Mouse (Mus musculus): Measurements from ENCODE around the gene Mamstr. TPM values are rescaled to one million over a fixed set of nuclear protein-coding genes. Genes with fewer than 3 reads are reported as not detected.
A peak's percentile ranks its signal among the peaks of the same experiment; 100 is the strongest.

Mamstr gene
- polyA plus RNA-seq, 1 experiment from 2014 or later = 9.0 TPM

DNA sequence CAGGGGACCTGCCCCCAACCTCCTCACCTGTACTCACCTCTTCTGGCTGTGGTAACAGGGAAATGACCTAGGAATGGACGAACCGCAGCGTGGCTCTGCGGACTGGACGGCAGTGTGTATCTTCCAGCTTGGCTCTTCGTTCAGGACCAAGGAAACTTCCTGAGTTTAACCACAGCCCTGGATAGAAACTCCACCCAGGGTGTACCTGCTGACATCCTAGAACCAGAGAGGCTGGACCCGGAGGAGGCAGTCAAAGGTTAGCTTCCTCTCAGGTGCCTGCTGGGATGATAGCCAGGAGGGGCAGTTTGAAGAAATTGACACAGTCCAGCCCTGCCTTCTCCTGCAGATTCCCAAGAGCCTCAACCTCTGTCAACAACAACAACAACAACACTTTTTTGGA, 26.4 kb downstream of the Mamstr start, which contains the start of gene Fut2:
TSS of gene Fut2 (minus strand) at position 234 of the 400 bp plus-strand sequence.
- no peak for ATAC-seq (replicated peaks; ENCODE audit: low FRiP score)
- Histone ChIP-seq H3K27ac (0 out of 2 replicates have a peak within 1 kb of the TSS, but pooled peaks have one; percentile 15), H3K9ac (no peak within 1 kb of the TSS)

DNA sequence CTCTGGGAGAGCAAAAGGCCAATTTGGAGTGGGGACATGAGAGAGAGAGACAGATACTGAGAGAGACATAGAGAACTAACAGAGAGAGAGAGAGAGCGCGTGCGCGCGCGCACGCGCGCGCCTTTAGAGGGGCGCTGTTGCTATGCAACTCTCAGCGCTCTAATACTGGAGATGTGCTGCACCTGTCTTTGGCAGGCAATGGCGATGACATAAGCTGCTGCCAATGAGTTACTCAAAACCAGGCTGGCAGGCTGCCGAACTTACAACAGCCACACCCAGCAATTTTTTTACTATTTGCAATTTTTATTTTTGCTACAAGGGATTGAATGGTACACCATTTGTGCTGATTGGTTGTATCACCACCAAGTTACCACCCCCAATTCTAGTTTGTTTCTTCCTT, 28.0 kb downstream of the Mamstr start:
- H3K9ac ChIP-seq = no peak overlapping the region
- no peak overlapping the region for H3K27ac ChIP-seq
- no peaks in the 10 kb centered on the region for H3K9me3 ChIP-seq (replicated peaks)
- no peaks in the 10 kb centered on the region for H3K27me3 ChIP-seq
- no peak overlapping the region for H3K4me3 ChIP-seq (replicated peaks)
- no peak overlapping the region for H3K4me2 ChIP-seq
- 70% methylated on average over 14 of the region's 14 CpGs for WGBS
- ATAC-seq (replicated peaks; ENCODE audit: low FRiP score) = no peak
- no peaks in the 10 kb centered on the region for H3K36me3 ChIP-seq
- H3K4me1 ChIP-seq = peaks cover 39% of the 10 kb centered on the region

More for the DNA sequence above, 26.4 kb downstream of the Mamstr start, which contains the start of gene Fut2:
- no peak within 1 kb of the TSS for H3K4me3 ChIP-seq (replicated peaks)
- no peaks in the 10 kb centered on the region for H3K36me3 ChIP-seq
- H3K4me2 ChIP-seq = 0 out of 2 replicates have a peak within 1 kb of the TSS, but pooled peaks have one; percentile 5
- H3K9me3 ChIP-seq (replicated peaks) = no peaks in the 10 kb centered on the region
- H3K4me1 ChIP-seq = peaks cover 39% of the 10 kb centered on the region
- no peaks in the 10 kb centered on the region for H3K27me3 ChIP-seq
- WGBS = 75% methylated on average over 7 of the region's 7 CpGs

GRCm38 (mm10) chr7:45668921-45669320, 29.1 kb downstream of the Mamstr start:
- H3K36me3 ChIP-seq = no peaks in the 10 kb centered on the region
- H3K9ac ChIP-seq = no peak overlapping the region
- H3K4me2 ChIP-seq = no peak overlapping the region
- H3K27me3 ChIP-seq = no peaks in the 10 kb centered on the region
- no peak overlapping the region for H3K27ac ChIP-seq
- WGBS = 95% methylated on average over 9 of the region's 9 CpGs
- no peak overlapping the region for H3K4me3 ChIP-seq (replicated peaks)
- no peaks in the 10 kb centered on the region for H3K9me3 ChIP-seq (replicated peaks)
- no peak for ATAC-seq (replicated peaks; ENCODE audit: low FRiP score)
- H3K4me1 ChIP-seq = peaks cover 33% of the 10 kb centered on the region

DNA sequence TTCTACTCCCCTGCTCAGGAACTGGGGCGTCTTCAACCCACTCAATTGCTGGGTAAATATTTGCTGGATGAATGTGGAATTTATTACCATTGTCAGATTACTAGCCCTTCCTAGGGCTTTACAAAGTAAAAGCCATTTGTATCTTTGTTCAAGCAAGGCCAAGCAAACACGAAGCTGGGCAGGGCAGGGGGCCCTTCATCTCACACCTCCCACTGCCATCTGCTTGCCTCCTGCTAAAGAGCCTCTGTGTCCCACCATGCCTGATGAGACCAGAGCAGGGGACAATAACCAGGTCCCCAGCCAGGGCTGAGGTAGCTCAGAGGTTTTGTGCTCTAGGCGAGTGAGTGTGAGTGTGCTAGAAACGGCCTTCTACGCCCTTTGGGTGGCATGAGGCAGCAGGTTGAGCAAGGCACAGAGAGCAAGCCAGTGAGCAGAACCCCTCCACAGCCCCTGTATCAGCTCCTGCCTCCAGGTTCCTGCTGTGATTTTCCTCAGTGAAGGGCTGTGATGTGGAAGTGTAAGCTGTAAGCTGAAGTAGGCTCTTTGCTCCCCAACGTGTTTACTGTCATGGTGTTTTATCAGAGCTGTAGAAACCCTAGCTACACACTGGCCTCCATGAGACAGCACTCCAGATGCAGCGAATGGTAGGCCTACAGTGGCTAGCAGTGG, 38.0 kb downstream of the Mamstr start:
- no peaks in the 10 kb centered on the region for H3K9me3 ChIP-seq (replicated peaks)
- H3K9ac ChIP-seq = no peak overlapping the region
- no peak for ATAC-seq (replicated peaks; ENCODE audit: low FRiP score)
- H3K36me3 ChIP-seq = no peaks in the 10 kb centered on the region
- H3K27ac ChIP-seq = no peak overlapping the region
- peaks cover 20% of the 10 kb centered on the region for H3K4me1 ChIP-seq
- no peaks in the 10 kb centered on the region for H3K27me3 ChIP-seq
- no peak overlapping the region for H3K4me3 ChIP-seq (replicated peaks)
- no peak overlapping the region for H3K4me2 ChIP-seq
- WGBS = 64% methylated on average over 7 of the region's 7 CpGs

DNA sequence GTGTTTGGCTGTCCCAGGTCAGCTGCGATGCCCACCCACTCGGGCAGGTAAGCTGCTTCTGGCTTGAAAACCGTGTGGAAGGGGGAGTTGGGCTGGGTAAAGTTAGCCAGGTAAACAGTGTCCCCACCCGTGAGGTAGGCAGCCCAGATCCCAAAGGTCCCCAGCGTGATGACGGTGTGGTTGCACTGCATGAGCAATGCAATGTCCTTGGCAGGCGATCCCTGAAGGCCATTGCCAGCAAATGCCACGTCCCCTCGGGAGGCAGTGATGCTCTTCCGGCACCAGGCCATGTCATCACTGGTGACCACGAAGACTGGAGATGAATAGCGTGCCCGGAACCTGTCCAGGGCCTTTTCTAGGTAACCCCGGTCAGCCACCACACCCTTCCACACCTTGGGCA, 38.7 kb downstream of the Mamstr start:
- ATAC-seq (replicated peaks; ENCODE audit: low FRiP score) = no peak
- WGBS = 95% methylated on average over 14 of the region's 14 CpGs
- Histone ChIP-seq H3K27me3 (no peaks in the 10 kb centered on the region), H3K9me3 (replicated peaks) (no peaks in the 10 kb centered on the region), H3K9ac (no peak overlapping the region), H3K27ac (no peak overlapping the region), H3K4me2 (no peak overlapping the region), H3K4me1 (peaks cover 25% of the 10 kb centered on the region), H3K4me3 (replicated peaks) (no peak overlapping the region), H3K36me3 (no peaks in the 10 kb centered on the region)

- Histone ChIP-seq H3K9me3 (replicated peaks) (no peaks in the 10 kb centered on the region), H3K9ac (no peak overlapping the region), H3K27ac (peak overlapping the region; percentile 54), H3K4me2 (no peak overlapping the region), H3K4me1 (peaks cover 32% of the 10 kb centered on the region), H3K36me3 (no peaks in the 10 kb centered on the region), H3K27me3 (no peaks in the 10 kb centered on the region), H3K4me3 (replicated peaks) (no peak overlapping the region)
- no peak for ATAC-seq (replicated peaks; ENCODE audit: low FRiP score)
- 65% methylated on average over 14 of the region's 14 CpGs for WGBS
Measured at GRCm38 (mm10) chr7:45679966-45680621, 40.3 kb downstream of the Mamstr start.

DNA sequence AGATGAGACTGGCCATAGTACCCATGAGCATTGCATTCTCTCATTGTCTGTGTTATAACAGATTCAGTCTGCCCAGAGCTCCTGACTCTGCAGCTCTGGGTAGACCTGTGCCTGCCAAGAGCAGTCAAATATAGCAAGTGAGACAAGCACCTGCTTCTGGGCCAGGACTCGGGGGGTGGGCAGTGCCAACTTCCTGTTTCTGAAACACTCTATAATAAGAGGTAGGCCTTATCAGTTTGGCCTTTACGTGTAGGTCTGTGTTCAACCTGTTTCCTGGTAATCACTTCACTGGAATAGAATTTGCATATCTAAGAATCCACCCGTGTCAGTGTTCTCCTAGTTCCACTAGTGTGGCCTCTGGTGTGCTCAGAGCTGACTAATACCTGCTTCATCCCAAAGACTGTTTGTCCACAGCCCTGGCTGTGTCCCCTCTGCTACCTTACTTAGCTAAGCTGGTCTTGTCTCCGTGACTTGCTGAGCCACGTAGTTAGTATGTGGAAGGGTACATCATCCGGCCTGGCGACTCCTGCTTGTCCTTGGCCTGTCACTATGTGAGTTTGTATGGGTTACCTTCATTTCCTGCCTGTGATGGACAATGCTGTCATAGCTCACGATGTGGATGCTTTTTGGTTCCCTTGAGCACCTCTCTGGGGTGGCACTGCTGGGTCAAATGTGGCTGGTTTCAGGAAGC, 41.4 kb downstream of the Mamstr start:
- Histone ChIP-seq H3K27ac (no peak overlapping the region), H3K9me3 (replicated peaks) (no peaks in the 10 kb centered on the region), H3K9ac (no peak overlapping the region), H3K4me3 (replicated peaks) (no peak overlapping the region), H3K4me1 (peaks cover 41% of the 10 kb centered on the region), H3K36me3 (no peaks in the 10 kb centered on the region), H3K27me3 (0 out of 2 replicates have a peak, but pooled peaks cover under 1% of the 10 kb centered on the region), H3K4me2 (no peak overlapping the region)
- 85% methylated on average over 8 of the region's 8 CpGs for WGBS
- ATAC-seq (replicated peaks; ENCODE audit: low FRiP score) = no peak

DNA sequence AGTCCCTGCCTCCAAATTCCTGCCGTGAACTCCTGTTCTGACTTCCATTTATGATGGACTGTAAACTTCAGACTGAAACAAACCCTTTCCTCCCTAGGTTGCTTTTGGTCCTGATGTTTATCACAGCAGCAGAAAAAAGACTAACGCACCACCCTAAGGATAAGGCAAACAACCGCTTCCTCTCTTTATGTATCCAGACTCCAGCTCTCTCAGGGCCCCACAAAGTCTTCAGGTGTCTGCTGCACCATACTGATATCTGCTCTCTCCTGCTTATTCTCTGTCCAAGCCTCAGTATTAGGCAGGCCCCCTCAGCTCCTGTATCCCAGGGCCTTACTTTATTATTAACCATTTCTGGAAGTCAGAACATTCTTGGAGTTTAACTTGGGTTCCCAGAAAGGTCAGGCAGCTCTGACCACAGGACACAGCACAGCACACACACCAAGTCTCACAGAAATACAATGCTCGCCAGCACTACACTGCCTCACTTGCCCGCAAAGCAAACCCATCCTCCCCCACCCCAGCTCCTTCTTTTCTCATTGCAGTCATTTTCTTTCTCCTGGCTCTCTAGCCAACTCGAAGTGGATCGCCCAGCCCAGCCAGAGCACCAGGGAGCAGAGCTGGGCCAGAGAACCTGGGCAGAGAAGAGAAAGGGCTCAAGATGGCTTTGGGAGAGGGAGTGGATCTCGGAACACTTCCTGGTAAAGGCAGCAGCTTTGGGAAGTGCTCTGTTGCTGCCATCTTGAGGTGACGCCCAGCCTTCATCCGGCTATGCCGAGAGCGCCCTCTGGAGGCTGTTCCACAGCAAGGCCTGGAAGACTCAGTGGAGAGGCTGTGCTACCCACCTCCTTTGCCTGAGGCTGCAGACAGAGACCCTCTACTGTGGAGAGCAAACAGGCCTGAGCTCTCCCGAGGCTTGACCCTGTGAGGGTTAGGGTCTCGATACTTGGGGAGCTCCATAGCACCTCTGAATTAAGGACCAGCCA, 42.7 kb downstream of the Mamstr start:
- H3K36me3 ChIP-seq = no peaks in the 10 kb centered on the region
- H3K9ac ChIP-seq = 0 out of 2 replicates have a peak overlapping the region, but pooled peaks have one; percentile 26
- peak overlapping the region; percentile 74 for H3K27ac ChIP-seq
- 28% methylated on average over 14 of the region's 14 CpGs for WGBS
- no peaks in the 10 kb centered on the region for H3K9me3 ChIP-seq (replicated peaks)
- H3K27me3 ChIP-seq = 0 out of 2 replicates have a peak, but pooled peaks cover 3% of the 10 kb centered on the region
- ATAC-seq (replicated peaks; ENCODE audit: low FRiP score) = peak; percentile 53
- H3K4me1 ChIP-seq = peaks cover 47% of the 10 kb centered on the region
- H3K4me3 ChIP-seq (replicated peaks) = no peak overlapping the region
- peak overlapping the region; percentile 51 for H3K4me2 ChIP-seq

- H3K9me3 ChIP-seq (replicated peaks) = no peaks in the 10 kb centered on the region
- ATAC-seq (replicated peaks; ENCODE audit: low FRiP score) = no peak
- WGBS = 70% methylated on average over 7 of the region's 7 CpGs
- no peak within 1 kb of the TSS for H3K4me2 ChIP-seq
- H3K27ac ChIP-seq = no peak within 1 kb of the TSS
- no peak within 1 kb of the TSS for H3K4me3 ChIP-seq (replicated peaks)
- H3K27me3 ChIP-seq = 0 out of 2 replicates have a peak, but pooled peaks cover 3% of the 10 kb centered on the region
- H3K9ac ChIP-seq = no peak within 1 kb of the TSS
- no peaks in the 10 kb centered on the region for H3K36me3 ChIP-seq
- H3K4me1 ChIP-seq = peaks cover 47% of the 10 kb centered on the region
Measured at GRCm38 (mm10) chr7:45683396-45684050, 43.7 kb downstream of the Mamstr start, which contains the start of gene Ntn5. Gene Ntn5 (plus strand): TSS chr7:45684022.

DNA sequence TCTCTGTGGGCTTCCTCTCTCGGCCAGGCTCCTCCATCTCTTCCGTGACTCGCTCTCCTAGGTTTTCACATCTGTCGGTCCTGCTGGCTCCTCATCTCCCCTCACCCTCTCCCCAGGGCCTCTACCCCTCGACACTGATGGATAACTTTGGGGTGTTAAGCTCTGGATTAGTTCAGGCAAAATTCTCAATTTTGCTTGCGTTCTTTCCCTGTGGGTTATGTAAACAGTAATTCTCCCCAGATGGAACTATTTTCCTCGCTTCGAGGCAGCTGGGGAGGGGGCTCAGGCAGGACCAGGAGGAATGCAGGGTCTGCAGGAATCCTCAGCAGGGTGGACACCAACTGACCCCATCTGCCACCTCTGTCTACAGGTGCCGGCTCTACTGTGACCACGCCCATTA, 46.0 kb downstream of the Mamstr start:
- Histone ChIP-seq H3K4me2 (no peak overlapping the region), H3K9ac (no peak overlapping the region), H3K4me1 (peaks cover 53% of the 10 kb centered on the region), H3K9me3 (replicated peaks) (no peaks in the 10 kb centered on the region), H3K36me3 (no peaks in the 10 kb centered on the region), H3K4me3 (replicated peaks) (no peak overlapping the region), H3K27ac (no peak overlapping the region), H3K27me3 (0 out of 2 replicates have a peak, but pooled peaks cover 3% of the 10 kb centered on the region)
- ATAC-seq (replicated peaks; ENCODE audit: low FRiP score) = no peak
- 47% methylated on average over 10 of the region's 10 CpGs for WGBS

DNA sequence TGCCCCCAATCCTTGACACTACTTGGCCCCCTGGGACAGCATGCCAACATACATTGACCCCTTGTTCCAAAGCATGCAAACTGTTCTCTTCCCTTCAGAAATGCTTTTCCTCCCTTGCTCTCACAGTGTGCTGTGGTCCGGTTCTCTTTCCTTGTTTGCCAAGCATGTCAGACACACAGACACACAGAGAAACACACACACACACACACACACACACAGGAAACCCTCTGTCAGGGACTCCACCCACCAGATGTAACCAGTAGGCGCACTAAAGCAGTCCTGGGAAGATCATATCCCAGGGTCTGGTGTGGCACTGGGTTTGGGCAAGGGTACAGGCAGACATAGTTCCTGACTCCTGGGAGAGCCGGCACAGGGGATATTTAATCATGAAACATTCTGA, 47.1 kb downstream of the Mamstr start:
- no peak overlapping the region for H3K4me3 ChIP-seq (replicated peaks)
- H3K27me3 ChIP-seq = 0 out of 2 replicates have a peak, but pooled peaks cover 3% of the 10 kb centered on the region

More for the DNA sequence above, 47.1 kb downstream of the Mamstr start:
- H3K9me3 ChIP-seq (replicated peaks) = no peaks in the 10 kb centered on the region
- H3K9ac ChIP-seq = no peak overlapping the region
- H3K4me1 ChIP-seq = peaks cover 53% of the 10 kb centered on the region
- no peak for ATAC-seq (replicated peaks; ENCODE audit: low FRiP score)
- no peaks in the 10 kb centered on the region for H3K36me3 ChIP-seq
- no peak overlapping the region for H3K27ac ChIP-seq
- 70% methylated on average over 3 of the region's 3 CpGs for WGBS
- H3K4me2 ChIP-seq = no peak overlapping the region

All from kidney, embryonic 15.5 days (tissue).